Mouse (Mus musculus): ENCODE results near the gene Tent5a. TPM values are rescaled to one million over a fixed set of nuclear protein-coding genes. Genes with fewer than 3 reads are reported as not detected.

The Tent5a gene
- total and polyA plus RNA-seq, 2 experiments from 2014 or later: 2.1 to 6.0 TPM

DNA sequence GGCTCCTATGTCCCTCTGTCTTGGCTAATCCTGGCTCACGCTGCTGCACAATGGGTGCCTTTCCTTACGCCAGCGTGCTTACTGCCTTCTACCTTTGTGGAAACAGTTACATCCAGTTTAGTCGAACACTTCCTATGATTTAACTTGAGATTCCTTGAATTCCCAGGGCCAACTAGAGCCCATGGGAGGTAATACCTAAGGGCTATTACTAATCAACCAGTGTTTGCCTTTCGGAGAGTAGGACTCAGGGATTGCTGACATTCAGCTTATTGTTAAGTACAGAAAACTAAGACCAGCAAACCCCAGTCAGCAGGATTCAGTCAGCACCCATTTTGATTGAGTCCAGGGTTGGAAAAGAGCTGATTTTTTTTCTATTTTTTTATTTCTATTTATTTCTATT is 28.4 kb upstream of the Tent5a start:
- Histone ChIP-seq H3K4me1 (ENCODE audit: insufficient read depth) (no peaks in the 10 kb centered on the region), H3K9ac (no peak overlapping the region), H3K27me3 (ENCODE audit: insufficient read depth, low read length) (no peaks in the 10 kb centered on the region), H3K4me3 (ENCODE audit: low read depth, low read length) (no peak overlapping the region), H3K9me3 (ENCODE audit: low read length) (no peaks in the 10 kb centered on the region), H3K4me2 (ENCODE audit: low read depth) (no peak overlapping the region), H3K36me3 (ENCODE audit: insufficient read depth) (no peaks in the 10 kb centered on the region), H3K27ac (ENCODE audit: low read depth, low read length) (no peak overlapping the region)
- DNase-seq (no peak), ATAC-seq (no peak)
- WGBS: 67% methylated on average over 5 of the region's 5 CpGs
- no peak for TF ChIP-seq CTCF (IDR thresholded peaks at IDR 0.05; ENCODE audit: low read depth)

DNA sequence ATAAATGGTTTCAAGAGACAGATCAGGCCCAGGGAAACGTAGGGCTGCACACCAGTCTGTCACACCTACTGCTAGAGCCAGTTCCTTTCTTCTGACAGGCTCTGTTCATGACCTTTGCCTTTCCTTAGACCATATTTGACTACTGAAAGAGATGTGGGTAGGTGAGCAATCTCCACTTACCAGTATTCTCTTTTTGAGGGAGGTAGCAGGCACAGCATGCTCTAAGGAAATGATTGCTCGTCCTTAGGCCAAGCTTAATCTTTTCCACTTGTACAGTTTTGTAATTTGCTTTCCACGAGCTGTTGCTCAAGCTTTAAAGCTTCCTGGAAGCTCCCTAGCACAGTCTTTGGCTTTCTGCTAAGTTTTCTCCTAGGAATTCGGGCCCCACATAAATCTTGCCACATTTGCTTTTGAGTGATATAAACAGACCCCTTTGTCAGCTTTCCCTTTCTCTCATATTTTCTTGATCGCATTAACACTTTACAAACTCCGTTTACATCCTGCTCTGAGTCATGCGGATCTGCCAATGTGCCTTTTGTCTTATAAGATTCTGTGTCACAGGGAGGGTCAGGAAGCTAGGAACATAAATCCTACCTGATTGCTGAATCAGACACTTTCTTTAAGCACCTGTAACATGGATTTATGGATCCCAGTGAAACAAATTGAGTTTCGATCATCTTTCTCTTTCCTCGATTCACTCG is 20.8 kb upstream of the Tent5a start:
- DNase-seq (no peak), ATAC-seq (no peak)
- no peak overlapping the region for H3K9ac ChIP-seq
- H3K4me1 ChIP-seq (ENCODE audit: insufficient read depth): no peaks in the 10 kb centered on the region
- 83% methylated on average over 10 of the region's 10 CpGs for WGBS
- H3K36me3 ChIP-seq (ENCODE audit: insufficient read depth): no peaks in the 10 kb centered on the region
- no peaks in the 10 kb centered on the region for H3K27me3 ChIP-seq (ENCODE audit: insufficient read depth, low read length)
- TF ChIP-seq CTCF (IDR thresholded peaks at IDR 0.05; ENCODE audit: low read depth): no peak
- H3K4me3 ChIP-seq (ENCODE audit: low read depth, low read length): no peak overlapping the region
- H3K4me2 ChIP-seq (ENCODE audit: low read depth): no peak overlapping the region
- no peak overlapping the region for H3K27ac ChIP-seq (ENCODE audit: low read depth, low read length)
- H3K9me3 ChIP-seq (ENCODE audit: low read length): no peaks in the 10 kb centered on the region

DNA sequence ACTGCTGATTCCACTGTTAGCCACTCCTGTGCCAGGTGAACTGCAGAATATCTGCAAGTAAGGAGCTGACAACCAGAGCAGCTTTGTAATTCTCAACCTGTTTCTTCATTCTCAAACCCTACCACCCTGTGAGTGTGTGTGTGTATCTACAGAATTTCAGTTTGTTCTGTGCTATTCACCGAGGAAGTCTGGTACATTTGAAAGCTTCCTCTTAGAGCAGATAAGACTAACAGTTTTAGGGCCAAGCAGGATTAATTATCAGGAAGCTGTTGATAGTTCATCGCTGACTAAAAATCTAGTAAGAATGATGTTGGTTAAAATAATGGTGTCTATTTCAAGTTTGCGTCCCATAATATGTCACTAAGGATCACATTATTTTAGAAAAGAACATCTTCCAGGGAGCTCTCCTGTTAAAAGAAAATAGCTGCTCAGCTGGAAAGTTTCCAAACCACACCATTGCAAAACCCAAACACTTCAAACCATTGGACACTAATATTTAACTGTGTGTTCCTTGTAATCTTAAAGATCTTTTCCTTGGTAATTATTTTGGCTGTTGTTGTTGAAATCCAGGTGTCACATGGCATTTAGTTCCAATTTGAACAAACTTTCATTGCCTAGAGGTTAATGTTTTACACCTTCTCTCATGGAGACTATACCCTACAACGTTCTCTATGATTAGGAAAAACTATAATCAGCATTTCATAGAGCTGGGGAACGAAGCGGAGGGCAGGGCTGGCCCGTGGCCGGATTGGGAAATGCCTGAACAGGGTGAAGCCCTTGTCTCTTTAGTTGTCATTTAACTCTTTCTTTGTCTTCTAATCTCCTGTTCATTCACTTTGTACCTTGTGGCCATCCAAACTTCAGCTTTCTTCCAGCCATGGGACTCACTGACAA is 16.0 kb upstream of the Tent5a start:
- WGBS: 89% methylated on average over 8 of the region's 8 CpGs
- no peaks in the 10 kb centered on the region for H3K9me3 ChIP-seq (ENCODE audit: low read length)

DNA sequence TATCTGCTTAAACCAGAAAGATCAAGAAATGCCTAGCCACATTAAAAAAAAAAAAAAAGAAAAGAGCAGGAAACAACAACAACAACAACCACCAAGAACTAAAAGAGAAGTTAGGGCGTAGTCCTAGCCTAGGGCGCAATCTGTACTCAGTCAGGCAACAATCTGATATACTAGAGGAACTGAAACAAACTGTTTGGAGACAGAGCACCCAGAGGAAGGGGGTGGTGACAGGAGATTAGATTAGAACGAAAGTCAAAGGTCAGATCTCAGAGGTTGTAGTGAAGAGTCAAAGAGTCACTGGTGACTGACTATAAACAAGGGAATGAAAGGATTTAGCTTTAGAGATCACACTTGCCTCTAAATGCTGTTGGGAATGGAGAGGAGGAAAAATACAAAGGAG is 13.2 kb upstream of the Tent5a start:
- H3K9me3 ChIP-seq (ENCODE audit: low read length): no peaks in the 10 kb centered on the region
- H3K36me3 ChIP-seq (ENCODE audit: insufficient read depth): no peaks in the 10 kb centered on the region
- H3K4me1 ChIP-seq (ENCODE audit: insufficient read depth): no peaks in the 10 kb centered on the region
- no peak overlapping the region for H3K4me3 ChIP-seq (ENCODE audit: low read depth, low read length)
- no peak for DNase-seq
- H3K27me3 ChIP-seq (ENCODE audit: insufficient read depth, low read length): no peaks in the 10 kb centered on the region
- ATAC-seq: no peak
- H3K9ac ChIP-seq: no peak overlapping the region
- no peak overlapping the region for H3K4me2 ChIP-seq (ENCODE audit: low read depth)
- WGBS: 69% methylated on average over 3 of the region's 3 CpGs
- no peak overlapping the region for H3K27ac ChIP-seq (ENCODE audit: low read depth, low read length)
- no peak for TF ChIP-seq CTCF (IDR thresholded peaks at IDR 0.05; ENCODE audit: low read depth)

More for the DNA sequence above, 16.0 kb upstream of the Tent5a start:
- Histone ChIP-seq H3K4me2 (ENCODE audit: low read depth) (no peak overlapping the region), H3K27ac (ENCODE audit: low read depth, low read length) (no peak overlapping the region), H3K4me1 (ENCODE audit: insufficient read depth) (no peaks in the 10 kb centered on the region), H3K9ac (no peak overlapping the region), H3K4me3 (ENCODE audit: low read depth, low read length) (no peak overlapping the region), H3K27me3 (ENCODE audit: insufficient read depth, low read length) (no peaks in the 10 kb centered on the region), H3K36me3 (ENCODE audit: insufficient read depth) (no peaks in the 10 kb centered on the region)
- ATAC-seq (no peak), DNase-seq (no peak)
- TF ChIP-seq CTCF (IDR thresholded peaks at IDR 0.05; ENCODE audit: low read depth): no peak

DNA sequence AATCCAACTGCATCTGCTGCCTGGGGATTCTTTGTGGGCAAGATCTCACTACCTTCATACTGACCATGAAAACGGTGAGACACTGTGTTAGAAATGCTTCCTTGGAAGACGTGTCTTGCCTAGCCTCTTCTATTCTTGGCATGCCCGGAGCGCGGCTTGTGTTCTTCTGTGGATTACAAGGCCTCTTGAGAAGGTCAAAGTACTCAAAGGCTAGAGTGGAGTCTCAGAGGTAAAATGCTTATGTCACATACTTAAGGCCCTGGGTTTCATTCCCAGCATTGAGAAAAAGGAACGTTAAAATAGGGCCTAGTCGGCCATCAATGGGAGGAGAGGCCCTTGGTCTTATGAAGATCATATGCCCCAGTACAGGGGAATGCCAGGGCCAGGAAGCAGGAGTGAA is 8.9 kb upstream of the Tent5a start:
- WGBS: 86% methylated on average over 7 of the region's 7 CpGs
- DNase-seq (no peak), ATAC-seq (no peak)
- no peak overlapping the region for H3K4me2 ChIP-seq (ENCODE audit: low read depth)
- no peak overlapping the region for H3K4me3 ChIP-seq (ENCODE audit: low read depth, low read length)
- no peaks in the 10 kb centered on the region for H3K36me3 ChIP-seq (ENCODE audit: insufficient read depth)
- no peak overlapping the region for H3K27ac ChIP-seq (ENCODE audit: low read depth, low read length)
- no peaks in the 10 kb centered on the region for H3K9me3 ChIP-seq (ENCODE audit: low read length)
- no peaks in the 10 kb centered on the region for H3K27me3 ChIP-seq (ENCODE audit: insufficient read depth, low read length)
- no peak for TF ChIP-seq CTCF (IDR thresholded peaks at IDR 0.05; ENCODE audit: low read depth)
- H3K4me1 ChIP-seq (ENCODE audit: insufficient read depth): no peaks in the 10 kb centered on the region
- H3K9ac ChIP-seq: no peak overlapping the region

DNA sequence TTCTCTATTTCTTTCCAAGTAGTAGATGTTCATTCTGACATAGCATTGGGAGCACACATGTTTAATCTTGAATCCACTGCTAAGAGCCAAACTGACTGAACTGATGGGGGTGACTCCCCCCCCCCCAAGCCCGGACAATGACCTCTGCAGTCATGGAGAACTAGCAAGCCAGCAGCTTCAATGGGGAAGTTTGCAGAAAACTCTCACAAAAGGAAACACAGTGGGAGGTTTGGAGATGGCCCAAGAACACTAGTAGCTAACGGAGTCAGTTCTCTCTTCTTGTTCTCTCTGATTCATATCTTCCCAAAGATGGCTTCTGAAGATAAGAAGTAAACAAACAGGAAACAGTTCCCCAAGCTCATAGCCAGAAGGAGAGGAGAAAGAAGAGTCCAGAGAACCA is 4.4 kb upstream of the Tent5a start:
- DNase-seq: no peak
- no peak for ATAC-seq
- Histone ChIP-seq H3K36me3 (ENCODE audit: insufficient read depth) (no peaks in the 10 kb centered on the region), H3K4me2 (ENCODE audit: low read depth) (no peak overlapping the region), H3K4me1 (ENCODE audit: insufficient read depth) (no peaks in the 10 kb centered on the region), H3K4me3 (ENCODE audit: low read depth, low read length) (no peak overlapping the region), H3K27me3 (ENCODE audit: insufficient read depth, low read length) (peaks cover 3% of the 10 kb centered on the region; the same call in 1 of the 2 replicates), H3K9me3 (ENCODE audit: low read length) (no peaks in the 10 kb centered on the region), H3K9ac (no peak overlapping the region), H3K27ac (ENCODE audit: low read depth, low read length) (no peak overlapping the region)
- 70% methylated on average over 2 of the region's 2 CpGs for WGBS
- TF ChIP-seq CTCF (IDR thresholded peaks at IDR 0.05; ENCODE audit: low read depth): no peak

DNA sequence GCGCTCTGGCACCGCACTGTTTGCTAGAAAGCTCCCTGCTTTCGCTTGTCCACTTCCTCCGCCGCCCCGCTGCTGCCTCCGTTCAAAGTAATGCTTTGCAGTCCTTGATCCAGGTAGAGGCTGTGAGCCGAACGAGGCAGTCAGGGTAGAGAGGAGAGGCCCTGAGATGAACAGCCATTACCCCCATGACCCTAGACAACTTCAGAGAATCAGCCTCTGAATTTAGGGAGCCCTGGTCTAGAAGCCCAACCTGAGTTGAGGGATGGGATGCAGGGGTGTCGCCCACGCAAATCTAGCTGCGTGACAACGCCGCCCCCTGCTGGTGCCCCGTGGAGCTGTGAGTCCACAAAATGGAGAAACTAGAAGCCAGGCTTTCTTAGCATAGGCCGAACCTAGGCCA is 1.1 kb upstream of the Tent5a start:
- peak; percentile 68 for ATAC-seq

More for the DNA sequence above, 1.1 kb upstream of the Tent5a start:
- Histone ChIP-seq H3K9me3 (ENCODE audit: low read length) (no peaks in the 10 kb centered on the region), H3K36me3 (ENCODE audit: insufficient read depth) (no peaks in the 10 kb centered on the region), H3K4me2 (ENCODE audit: low read depth) (peak overlapping the region; percentile 98), H3K27ac (ENCODE audit: low read depth, low read length) (no peak overlapping the region), H3K4me1 (ENCODE audit: insufficient read depth) (no peaks in the 10 kb centered on the region), H3K4me3 (ENCODE audit: low read depth, low read length) (peak overlapping the region; percentile 58), H3K9ac (peak overlapping the region; percentile 46), H3K27me3 (ENCODE audit: insufficient read depth, low read length) (peaks cover 8% of the 10 kb centered on the region; the same call in 1 of the 2 replicates)
- 3% methylated on average over 16 of the region's 16 CpGs for WGBS
- TF ChIP-seq CTCF (IDR thresholded peaks at IDR 0.05; ENCODE audit: low read depth): peak; percentile 97
- DNase-seq: peak; percentile 91
